13 mouse cellular contexts compared by ENCODE assay signal in the genomic region with DNA sequence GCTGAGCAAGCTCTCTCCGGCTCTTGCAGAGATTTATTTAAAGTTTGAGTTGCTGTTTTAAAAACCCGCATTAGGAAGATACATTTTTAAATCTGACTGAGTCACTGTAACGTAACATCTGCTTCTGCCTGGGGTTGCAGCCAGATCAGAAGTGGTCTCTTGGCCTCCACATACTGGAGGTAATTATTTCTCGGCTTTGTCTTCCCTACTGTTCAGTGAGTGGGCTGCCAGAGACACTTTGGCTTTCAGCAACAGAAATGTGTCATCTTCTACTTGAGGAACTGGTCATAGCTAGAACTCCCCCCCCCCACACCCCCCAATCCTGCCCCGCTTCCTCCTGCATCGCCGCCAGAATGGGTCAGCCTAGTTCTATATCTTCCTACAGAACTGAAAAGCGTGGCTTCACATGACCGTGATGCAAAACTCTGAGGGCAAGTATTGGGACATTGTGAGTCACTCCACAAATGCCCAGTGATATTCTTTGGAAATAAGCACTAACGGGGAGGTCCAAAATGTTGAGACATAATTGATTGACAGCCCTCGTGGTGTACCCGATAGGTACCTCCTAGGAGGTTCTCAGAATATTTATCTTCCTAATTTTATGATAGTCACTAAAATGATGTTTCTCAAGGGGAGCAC.
DNase-seq lines count a peak whose midpoint lies in the region; ATAC-seq lines count a peak whose summit lies in the region.
"Had no signal": no experiment of that assay in that cellular context is flagged by ENCODE, and none has a peak within 500 bp of the region (broad histone marks: within the 10 kb centered on the region; RNA-seq: fewer than 3 reads in every experiment).

No protein-coding gene starts in this region.

- ATAC-seq in kidney, embryonic 16.5 days (ENCODE audit: low FRiP score, low TSS enrichment) = no peak
- no peak for ATAC-seq in forebrain, embryonic 12.5 days (ENCODE audit: low FRiP score)

- H3K4me1 ChIP-seq in kidney, embryonic 16.5 days (ENCODE audit: insufficient read depth, low read length) = no peaks in the 10 kb centered on the region
- no peaks in the 10 kb centered on the region for H3K4me1 ChIP-seq in forebrain, embryonic 12.5 days
- H3K4me1 ChIP-seq: limb, embryonic 10.5 days; liver, embryonic 15.5 days had no signal

- H3K9me3 ChIP-seq in kidney, embryonic 16.5 days (ENCODE audit: low read length) = no peaks in the 10 kb centered on the region
- H3K9me3 ChIP-seq in forebrain, embryonic 12.5 days = no peaks in the 10 kb centered on the region
- H3K9me3 ChIP-seq: limb, embryonic 10.5 days; liver, embryonic 15.5 days had no signal

- no peak overlapping the region for H3K9ac ChIP-seq in kidney, embryonic 16.5 days (replicated peaks; ENCODE audit: low read length)
- no peak overlapping the region for H3K9ac ChIP-seq in forebrain, embryonic 12.5 days
- H3K9ac ChIP-seq: liver, embryonic 15.5 days had no signal

- no peak overlapping the region for H3K27ac ChIP-seq in kidney, embryonic 16.5 days (ENCODE audit: low read length)
- no peak overlapping the region for H3K27ac ChIP-seq in forebrain, embryonic 12.5 days
- H3K27ac ChIP-seq: limb, embryonic 10.5 days; liver, embryonic 15.5 days had no signal

- no peak overlapping the region for H3K4me2 ChIP-seq in kidney, embryonic 16.5 days (replicated peaks; ENCODE audit: low read depth, low read length)
- no peak overlapping the region for H3K4me2 ChIP-seq in forebrain, embryonic 12.5 days
- H3K4me2 ChIP-seq: liver, embryonic 15.5 days had no signal

- H3K27me3 ChIP-seq in kidney, embryonic 16.5 days (ENCODE audit: insufficient read depth, low read length) = no peaks in the 10 kb centered on the region
- H3K27me3 ChIP-seq in forebrain, embryonic 12.5 days = no peaks in the 10 kb centered on the region
- H3K27me3 ChIP-seq: liver, embryonic 15.5 days had no signal

- WGBS in kidney, embryonic 16.5 days = 83% methylated on average over 12 of the region's 12 CpGs
- WGBS in forebrain, embryonic 12.5 days = 88% methylated on average over 12 of the region's 12 CpGs

- no peak overlapping the region for H3K4me3 ChIP-seq in kidney, embryonic 16.5 days (ENCODE audit: low read length)
- no peak overlapping the region for H3K4me3 ChIP-seq in forebrain, embryonic 12.5 days (replicated peaks)
- H3K4me3 ChIP-seq: limb, embryonic 10.5 days; liver, embryonic 15.5 days had no signal

- H3K36me3 ChIP-seq in kidney, embryonic 16.5 days (ENCODE audit: insufficient read depth, low read length) = no peaks in the 10 kb centered on the region
- no peaks in the 10 kb centered on the region; the same call in 1 of the 2 replicates for H3K36me3 ChIP-seq in forebrain, embryonic 12.5 days (replicated peaks)
- H3K36me3 ChIP-seq: limb, embryonic 10.5 days; liver, embryonic 15.5 days had no signal

- peak; percentile 46 for DNase-seq in adrenal gland, adult 2 months
- no peak for DNase-seq in adrenal gland, postnatal 10 days
- peak; percentile 28 for DNase-seq in kidney, postnatal 10 days
- peak; percentile 52 for DNase-seq in right cerebral cortex, postnatal 25 days
- DNase-seq in right cerebral cortex, postnatal 10 days (ENCODE audit: low spot score in 2 of 2) = no peak
- peak; percentile 19 for DNase-seq in skeletal muscle tissue, adult 2 months (ENCODE audit: low read depth, low spot score)
- DNase-seq: gastrocnemius, postnatal 10 days; retina, postnatal 1 day; thymus, postnatal 14 days had no signal

Comparison
In these comparisons a context has a peak if more than half of its experiments do, and no peak if none do; other contexts are left out.
1. DNase-seq: peak in adrenal gland, adult 2 months (single experiment), kidney, postnatal 10 days (single experiment), right cerebral cortex, postnatal 25 days (single experiment) and skeletal muscle tissue, adult 2 months (single experiment); none in adrenal gland, postnatal 10 days (single experiment) and right cerebral cortex, postnatal 10 days (0 of 2).